In genomic region chr10:43619059-43619531, GRCm38 (mm10) we compare ENCODE assay signal across 9 mouse cellular contexts. TPM values are rescaled to one million over a fixed set of nuclear protein-coding genes. Genes with fewer than 3 reads are reported as not detected.
DNase-seq lines count a peak whose midpoint lies in the region; ATAC-seq lines count a peak whose summit lies in the region.
"Had no signal": no experiment of that assay in that cellular context is flagged by ENCODE, and none has a peak within 500 bp of the region (broad histone marks: within the 10 kb centered on the region; RNA-seq: fewer than 3 reads in every experiment).

No protein-coding gene starts in this region.

- H3K4me3 ChIP-seq in heart, embryonic 16.5 days (ENCODE audit: low read length) = no peak overlapping the region
- no peak overlapping the region for H3K4me3 ChIP-seq in heart, embryonic 12.5 days
- no peak overlapping the region for H3K4me3 ChIP-seq in embryonic facial prominence, embryonic 10.5 days
- no peak overlapping the region for H3K4me3 ChIP-seq in hindbrain, embryonic 16.5 days (ENCODE audit: low read length)
- H3K4me3 ChIP-seq in midbrain, embryonic 15.5 days = no peak overlapping the region
- H3K4me3 ChIP-seq: embryonic facial prominence, embryonic 12.5 days had no signal

- H3K9ac ChIP-seq in heart, embryonic 16.5 days (ENCODE audit: low read length) = no peak overlapping the region
- no peak overlapping the region for H3K9ac ChIP-seq in heart, embryonic 12.5 days
- H3K9ac ChIP-seq in hindbrain, embryonic 16.5 days (ENCODE audit: low read depth, low read length) = peak overlapping the region; percentile 31; the same call in 1 of the 2 replicates
- H3K9ac ChIP-seq in midbrain, embryonic 15.5 days = no peak overlapping the region
- H3K9ac ChIP-seq: embryonic facial prominence, embryonic 12.5 days had no signal

- no peak for ATAC-seq in heart, embryonic 16.5 days (replicated peaks; ENCODE audit: extremely low read depth, insufficient read depth, low FRiP score)
- no peak for ATAC-seq in heart, embryonic 12.5 days (ENCODE audit: insufficient number of reproducible peaks, low FRiP score)
- ATAC-seq in hindbrain, embryonic 16.5 days = peak; percentile 73
- peak; percentile 82 for ATAC-seq in midbrain, embryonic 15.5 days (replicated peaks)

- intact Hi-C loops in gastrocnemius, postnatal 36 days (cut with DNase I) = no loop called here

- H3K27ac ChIP-seq in heart, embryonic 16.5 days (ENCODE audit: low read length) = no peak overlapping the region
- H3K27ac ChIP-seq in heart, embryonic 12.5 days (ENCODE audit: poor library complexity, severe bottlenecking) = no peak overlapping the region
- H3K27ac ChIP-seq in embryonic facial prominence, embryonic 10.5 days (replicated peaks) = no peak overlapping the region
- H3K27ac ChIP-seq in hindbrain, embryonic 16.5 days (ENCODE audit: low read depth, low read length) = peak overlapping the region; percentile 77
- H3K27ac ChIP-seq in midbrain, embryonic 15.5 days = peak overlapping the region; percentile 78
- H3K27ac ChIP-seq: embryonic facial prominence, embryonic 12.5 days had no signal

- H3K27me3 ChIP-seq in heart, embryonic 16.5 days (ENCODE audit: control insufficient read depth, insufficient read depth, low read length) = no peaks in the 10 kb centered on the region
- no peaks in the 10 kb centered on the region for H3K27me3 ChIP-seq in heart, embryonic 12.5 days (replicated peaks)
- no peaks in the 10 kb centered on the region for H3K27me3 ChIP-seq in embryonic facial prominence, embryonic 10.5 days (replicated peaks; ENCODE audit: low read depth, poor library complexity, severe bottlenecking)
- no peaks in the 10 kb centered on the region for H3K27me3 ChIP-seq in hindbrain, embryonic 16.5 days (replicated peaks; ENCODE audit: control insufficient read depth, insufficient read depth, low read length)
- H3K27me3 ChIP-seq in midbrain, embryonic 15.5 days (replicated peaks) = no peaks in the 10 kb centered on the region
- H3K27me3 ChIP-seq: embryonic facial prominence, embryonic 12.5 days had no signal

- no peaks in the 10 kb centered on the region for H3K4me1 ChIP-seq in heart, embryonic 16.5 days (ENCODE audit: control insufficient read depth, insufficient read depth, low read length)
- H3K4me1 ChIP-seq in heart, embryonic 12.5 days (replicated peaks) = no peaks in the 10 kb centered on the region
- H3K4me1 ChIP-seq in embryonic facial prominence, embryonic 10.5 days = peaks cover 8% of the 10 kb centered on the region
- H3K4me1 ChIP-seq in hindbrain, embryonic 16.5 days (ENCODE audit: control insufficient read depth, insufficient read depth, low read depth, low read length) = peaks cover 3% of the 10 kb centered on the region; the same call in 1 of the 2 replicates
- peaks cover 24% of the 10 kb centered on the region for H3K4me1 ChIP-seq in midbrain, embryonic 15.5 days

- peak; percentile 15 for DNase-seq in embryonic facial prominence, embryonic 10.5 days (ENCODE audit: low spot score)
- DNase-seq in natural killer cell, adult 2 months (ENCODE audit: low spot score in 2 of 2) = no peak
- DNase-seq in layer of hippocampus, postnatal 14 days (ENCODE audit: low spot score in 2 of 2) = no peak
- DNase-seq in gastrocnemius, postnatal 36 days = no peak

- 16% methylated on average over 6 of the region's 6 CpGs for WGBS in heart, embryonic 16.5 days
- 15% methylated on average over 6 of the region's 6 CpGs for WGBS in heart, embryonic 12.5 days
- WGBS in embryonic facial prominence, embryonic 10.5 days = 6% methylated on average over 6 of the region's 6 CpGs
- WGBS in hindbrain, embryonic 16.5 days = 0% methylated on average over 6 of the region's 6 CpGs
- WGBS in midbrain, embryonic 15.5 days = under 1% methylated on average over 6 of the region's 6 CpGs

- H3K36me3 ChIP-seq in heart, embryonic 16.5 days (ENCODE audit: control insufficient read depth, insufficient read depth) = no peaks in the 10 kb centered on the region
- no peaks in the 10 kb centered on the region for H3K36me3 ChIP-seq in heart, embryonic 12.5 days
- H3K36me3 ChIP-seq in embryonic facial prominence, embryonic 10.5 days (replicated peaks) = no peaks in the 10 kb centered on the region
- H3K36me3 ChIP-seq in hindbrain, embryonic 16.5 days (ENCODE audit: control insufficient read depth, insufficient read depth, low read length) = no peaks in the 10 kb centered on the region
- no peaks in the 10 kb centered on the region for H3K36me3 ChIP-seq in midbrain, embryonic 15.5 days (replicated peaks)
- H3K36me3 ChIP-seq: embryonic facial prominence, embryonic 12.5 days had no signal

- H3K4me2 ChIP-seq in heart, embryonic 16.5 days (ENCODE audit: low read depth, low read length) = peak overlapping the region; percentile 9; the same call in 1 of the 2 replicates
- no peak overlapping the region for H3K4me2 ChIP-seq in heart, embryonic 12.5 days
- peak overlapping the region; percentile 41 for H3K4me2 ChIP-seq in hindbrain, embryonic 16.5 days (ENCODE audit: low read length)
- H3K4me2 ChIP-seq in midbrain, embryonic 15.5 days = peak overlapping the region; percentile 36
- H3K4me2 ChIP-seq: embryonic facial prominence, embryonic 12.5 days had no signal

- no peaks in the 10 kb centered on the region for H3K9me3 ChIP-seq in heart, embryonic 16.5 days (replicated peaks; ENCODE audit: control insufficient read depth, low read length)
- no peaks in the 10 kb centered on the region for H3K9me3 ChIP-seq in heart, embryonic 12.5 days (replicated peaks)
- H3K9me3 ChIP-seq in embryonic facial prominence, embryonic 10.5 days = no peaks in the 10 kb centered on the region
- no peaks in the 10 kb centered on the region for H3K9me3 ChIP-seq in hindbrain, embryonic 16.5 days (ENCODE audit: control insufficient read depth, low read length)
- H3K9me3 ChIP-seq in midbrain, embryonic 15.5 days = no peaks in the 10 kb centered on the region
- H3K9me3 ChIP-seq: embryonic facial prominence, embryonic 12.5 days had no signal

RNA-seq across cellular contexts. Expression of gene Cd24a, which starts 41.0 kb away (rescaled TPM):
- 73.2 and 84.3 TPM in 2 replicates for polyA plus RNA-seq in heart, embryonic 16.5 days (2015; fragmentation: Nextera tagmentation; extraction: Ambion mirVana)
- polyA plus RNA-seq in heart, embryonic 12.5 days (2016; fragmentation: Nextera tagmentation; extraction: Ambion mirVana) = 89.2 and 91.1 TPM in 2 replicates
- polyA plus RNA-seq in embryonic facial prominence, embryonic 10.5 days (2016; fragmentation: Nextera tagmentation; extraction: Ambion mirVana) = 362 and 367 TPM in 2 replicates
- 546 and 598 TPM in 2 replicates for polyA plus RNA-seq in hindbrain, embryonic 16.5 days (2015; fragmentation: Nextera tagmentation; extraction: Ambion mirVana)
- polyA plus RNA-seq in midbrain, embryonic 15.5 days (2015; fragmentation: Nextera tagmentation; extraction: Ambion mirVana) = 787 and 795 TPM in 2 replicates
- 10 to 100 TPM; 31.0 to 42.0 TPM for total RNA-seq in layer of hippocampus, postnatal 14 days (2021)
- total RNA-seq in gastrocnemius, postnatal 36 days (2021) = 100 to 1,000 TPM in 1 of 2 experiments, 10 to 100 TPM in 1; 54.5 to 100 TPM

Comparison
In these comparisons a context has a peak if more than half of its experiments do, and no peak if none do; other contexts are left out.
1. ATAC-seq: peak in hindbrain, embryonic 16.5 days (single experiment) and midbrain, embryonic 15.5 days (single experiment); none in heart, embryonic 16.5 days (single experiment) and heart, embryonic 12.5 days (single experiment).
2. H3K27ac ChIP-seq: peak in hindbrain, embryonic 16.5 days (single experiment) and midbrain, embryonic 15.5 days (single experiment); none in heart, embryonic 16.5 days (single experiment), heart, embryonic 12.5 days (single experiment) and embryonic facial prominence, embryonic 10.5 days (single experiment).